23 mouse cellular contexts compared by ENCODE assay signal in the genomic region with DNA sequence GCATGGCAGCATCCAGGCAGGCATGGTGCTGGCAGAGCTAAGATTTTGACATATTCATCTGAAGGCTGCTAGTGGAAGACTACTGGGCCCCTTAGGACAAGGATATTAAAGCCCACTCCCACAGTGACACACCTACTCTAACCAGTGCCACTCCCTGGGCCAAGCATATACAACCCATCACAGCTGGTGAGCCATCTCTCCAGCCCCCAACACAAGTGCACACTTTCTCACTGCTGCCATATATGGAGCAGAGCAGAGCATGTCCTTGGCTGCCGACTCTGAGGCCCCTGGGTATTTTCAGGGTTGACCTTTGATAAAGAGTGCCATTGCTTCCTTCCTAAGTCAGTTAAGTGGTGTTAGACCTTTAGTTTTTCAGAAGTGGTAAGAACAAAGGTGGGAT. TPM values are rescaled to one million over a fixed set of nuclear protein-coding genes. Genes with fewer than 3 reads are reported as not detected.
DNase-seq lines count a peak whose midpoint lies in the region; ATAC-seq and TF ChIP-seq lines count a peak whose summit lies in the region.
"Had no signal": no experiment of that assay in that cellular context is flagged by ENCODE, and none has a peak within 500 bp of the region (broad histone marks: within the 10 kb centered on the region; RNA-seq: fewer than 3 reads in every experiment).

No protein-coding gene starts in this region.

- H3K36me3 ChIP-seq in heart, embryonic 12.5 days = peaks cover 28% of the 10 kb centered on the region
- 0 out of 2 replicates have a peak, but pooled peaks cover 12% of the 10 kb centered on the region for H3K36me3 ChIP-seq in kidney, postnatal 0 days (ENCODE audit: insufficient read depth, low read length)
- H3K36me3 ChIP-seq in stomach, embryonic 15.5 days = no peaks in the 10 kb centered on the region
- H3K36me3 ChIP-seq in stomach, postnatal 0 days (ENCODE audit: control insufficient read depth, insufficient read depth, low read length) = peaks cover 4% of the 10 kb centered on the region; the same call in 1 of the 2 replicates

- 14% methylated on average over 1 of the region's 1 CpGs for WGBS in heart, embryonic 12.5 days
- WGBS in kidney, postnatal 0 days = 47% methylated on average over 1 of the region's 1 CpGs
- WGBS in stomach, embryonic 15.5 days = 46% methylated on average over 1 of the region's 1 CpGs
- whole genome bisulfite sequencing in stomach, postnatal 0 days = 53% methylated on average over 1 of the region's 1 CpGs

- no peaks in the 10 kb centered on the region for H3K9me3 ChIP-seq in heart, embryonic 12.5 days (replicated peaks)
- H3K9me3 ChIP-seq in kidney, postnatal 0 days (replicated peaks; ENCODE audit: low read length) = no peaks in the 10 kb centered on the region
- H3K9me3 ChIP-seq in stomach, embryonic 15.5 days = no peaks in the 10 kb centered on the region
- no peaks in the 10 kb centered on the region for H3K9me3 ChIP-seq in stomach, postnatal 0 days (ENCODE audit: control insufficient read depth, low read length)
- H3K9me3 ChIP-seq: embryonic facial prominence, embryonic 12.5 days; forebrain, embryonic 15.5 days had no signal

- TF ChIP-seq EP300 in stomach, postnatal 0 days (optimal IDR thresholded peaks at IDR 0.05) = no peak

- no peaks in the 10 kb centered on the region for H3K27me3 ChIP-seq in heart, embryonic 12.5 days (replicated peaks)
- H3K27me3 ChIP-seq in kidney, postnatal 0 days (ENCODE audit: insufficient read depth, low read length) = no peaks in the 10 kb centered on the region
- no peaks in the 10 kb centered on the region for H3K27me3 ChIP-seq in stomach, embryonic 15.5 days (replicated peaks)
- H3K27me3 ChIP-seq in stomach, postnatal 0 days (ENCODE audit: control insufficient read depth, insufficient read depth, low read length) = no peaks in the 10 kb centered on the region
- H3K27me3 ChIP-seq: embryonic facial prominence, embryonic 12.5 days; forebrain, embryonic 15.5 days had no signal

- no peak for ATAC-seq in heart, embryonic 12.5 days (ENCODE audit: insufficient number of reproducible peaks, low FRiP score)
- ATAC-seq in kidney, postnatal 0 days (replicated peaks; ENCODE audit: low FRiP score, low read depth) = no peak
- ATAC-seq in stomach, embryonic 15.5 days (ENCODE audit: insufficient read depth, low FRiP score, low read depth) = no peak
- no peak for ATAC-seq in stomach, postnatal 0 days (ENCODE audit: low FRiP score, low TSS enrichment)
- ATAC-seq: forebrain, embryonic 15.5 days had no signal

- no peak overlapping the region for H3K9ac ChIP-seq in heart, embryonic 12.5 days
- H3K9ac ChIP-seq in kidney, postnatal 0 days (ENCODE audit: low read depth, low read length) = no peak overlapping the region; the same call in 1 of the 2 replicates
- no peak overlapping the region for H3K9ac ChIP-seq in stomach, embryonic 15.5 days
- H3K9ac ChIP-seq in stomach, postnatal 0 days (ENCODE audit: low read length) = no peak overlapping the region
- H3K9ac ChIP-seq: embryonic facial prominence, embryonic 12.5 days; forebrain, embryonic 15.5 days; liver, embryonic 14.5 days had no signal

- H3K27ac ChIP-seq in heart, embryonic 12.5 days (ENCODE audit: poor library complexity, severe bottlenecking) = peak overlapping the region; percentile 81; the same call in 1 of the 2 replicates
- peak overlapping the region; percentile 42; the same call in 1 of the 2 replicates for H3K27ac ChIP-seq in kidney, postnatal 0 days
- H3K27ac ChIP-seq in stomach, embryonic 15.5 days = 0 out of 2 replicates have a peak overlapping the region, but pooled peaks have one; percentile 17
- no peak overlapping the region for H3K27ac ChIP-seq in stomach, postnatal 0 days (replicated peaks)
- H3K27ac ChIP-seq: embryonic facial prominence, embryonic 12.5 days; forebrain, embryonic 15.5 days; liver, embryonic 14.5 days had no signal

- no peak overlapping the region for H3K4me3 ChIP-seq in heart, embryonic 12.5 days
- no peak overlapping the region for H3K4me3 ChIP-seq in kidney, postnatal 0 days (replicated peaks; ENCODE audit: low read depth, low read length)
- H3K4me3 ChIP-seq in stomach, embryonic 15.5 days (replicated peaks) = no peak overlapping the region
- H3K4me3 ChIP-seq in stomach, postnatal 0 days (ENCODE audit: low read depth, low read length) = no peak overlapping the region
- H3K4me3 ChIP-seq: embryonic facial prominence, embryonic 12.5 days; forebrain, embryonic 15.5 days had no signal

- H3K4me2 ChIP-seq in heart, embryonic 12.5 days = no peak overlapping the region
- no peak overlapping the region for H3K4me2 ChIP-seq in kidney, postnatal 0 days (ENCODE audit: low read length)
- H3K4me2 ChIP-seq in stomach, embryonic 15.5 days = no peak overlapping the region
- no peak overlapping the region for H3K4me2 ChIP-seq in stomach, postnatal 0 days (replicated peaks; ENCODE audit: low read depth)
- H3K4me2 ChIP-seq: embryonic facial prominence, embryonic 12.5 days; forebrain, embryonic 15.5 days had no signal

- TF ChIP-seq CTCF in kidney, postnatal 0 days (IDR thresholded peaks at IDR 0.05; ENCODE audit: low read depth) = no peak
- no peak for TF ChIP-seq CTCF in stomach, postnatal 0 days (IDR thresholded peaks at IDR 0.05; ENCODE audit: low read depth)

- peaks cover 31% of the 10 kb centered on the region for H3K4me1 ChIP-seq in heart, embryonic 12.5 days (replicated peaks)
- H3K4me1 ChIP-seq in kidney, postnatal 0 days (replicated peaks; ENCODE audit: insufficient read depth, low read length) = no peaks in the 10 kb centered on the region
- H3K4me1 ChIP-seq in stomach, embryonic 15.5 days = no peaks in the 10 kb centered on the region
- H3K4me1 ChIP-seq in stomach, postnatal 0 days (replicated peaks; ENCODE audit: control insufficient read depth, insufficient read depth) = no peaks in the 10 kb centered on the region; the same call in 1 of the 2 replicates
- H3K4me1 ChIP-seq: forebrain, embryonic 15.5 days had no signal

- peak; percentile 19 for DNase-seq in adrenal gland, adult 2 months
- no peak for DNase-seq in adrenal gland, postnatal 4 days (ENCODE audit: low spot score in 2 of 2)
- no peak for DNase-seq in heart, adult 8-10 months (ENCODE audit: low spot score)
- DNase-seq in kidney, postnatal 0 days (ENCODE audit: low spot score) = no peak
- DNase-seq in kidney, adult 9 months = no peak
- DNase-seq in stomach, postnatal 0 days (ENCODE audit: low spot score) = no peak
- DNase-seq: adrenal gland, adult 8-10 months; cerebellum, adult 9-11 months; gastrocnemius, postnatal 36 days; kidney, adult 11 months; kidney, postnatal 4 days; right cerebral cortex, postnatal 25 days; thymus, postnatal 36 days had no signal

RNA-seq across cellular contexts. Expression of gene Akip1, which starts 6.6 kb away (rescaled TPM):
- 10 to 100 TPM; 22.1 to 26.9 TPM for total RNA-seq in adrenal gland, adult 2 months (2021)
- 5.5 and 6.0 TPM in 2 replicates for polyA plus RNA-seq in adrenal gland, adult 2 months (2012; rRNA removed)
- total RNA-seq in adrenal gland, postnatal 4 days (2021) = 10 to 100 TPM; 33.3 to 34.0 TPM
- 26.0 and 28.1 TPM in 2 replicates for polyA plus RNA-seq in heart, embryonic 12.5 days (2016; fragmentation: Nextera tagmentation; extraction: Ambion mirVana)
- total RNA-seq in heart, adult 8-10 months (2022) = 10 to 100 TPM; 13.7 to 17.8 (median 16.3) TPM
- 33.1 and 33.6 TPM in 2 replicates for polyA plus RNA-seq in kidney, postnatal 0 days (2015; fragmentation: Nextera tagmentation; extraction: Ambion mirVana)
- polyA plus RNA-seq in stomach, embryonic 15.5 days (2015; fragmentation: Nextera tagmentation; extraction: Ambion mirVana) = 38.3 and 40.6 TPM in 2 replicates
- polyA plus RNA-seq in stomach, postnatal 0 days (2015; fragmentation: Nextera tagmentation; extraction: Ambion mirVana) = 36.8 and 38.6 TPM in 2 replicates

RNA-seq across cellular contexts. Expression of gene St5, which starts 6.7 kb away (rescaled TPM):
- 10 to 100 TPM; 34.7 to 51.5 TPM for total RNA-seq in adrenal gland, adult 2 months (2021)
- 18.9 and 19.2 TPM in 2 replicates for polyA plus RNA-seq in adrenal gland, adult 2 months (2012; rRNA removed)
- total RNA-seq in adrenal gland, postnatal 4 days (2021) = 10 to 100 TPM; 54.1 to 57.6 TPM
- polyA plus RNA-seq in heart, embryonic 12.5 days (2016; fragmentation: Nextera tagmentation; extraction: Ambion mirVana) = 40.5 and 41.0 TPM in 2 replicates
- total RNA-seq in heart, adult 8-10 months (2022) = 10 to 100 TPM; 21.3 to 28.7 (median 22.7) TPM
- 40.3 and 42.2 TPM in 2 replicates for polyA plus RNA-seq in kidney, postnatal 0 days (2015; fragmentation: Nextera tagmentation; extraction: Ambion mirVana)
- polyA plus RNA-seq in stomach, embryonic 15.5 days (2015; fragmentation: Nextera tagmentation; extraction: Ambion mirVana) = 58.7 and 71.6 TPM in 2 replicates
- 35.3 and 35.6 TPM in 2 replicates for polyA plus RNA-seq in stomach, postnatal 0 days (2015; fragmentation: Nextera tagmentation; extraction: Ambion mirVana)

RNA-seq across cellular contexts. Expression of gene BC051019, which starts 13.6 kb away (rescaled TPM):
- not detected for total RNA-seq in adrenal gland, adult 2 months (2021)
- not detected in 2 replicates for polyA plus RNA-seq in adrenal gland, adult 2 months (2012; rRNA removed)
- total RNA-seq in adrenal gland, postnatal 4 days (2021) = not detected
- polyA plus RNA-seq in heart, embryonic 12.5 days (2016; fragmentation: Nextera tagmentation; extraction: Ambion mirVana) = not detected in 2 replicates
- total RNA-seq in heart, adult 8-10 months (2022) = not detected
- polyA plus RNA-seq in kidney, postnatal 0 days (2015; fragmentation: Nextera tagmentation; extraction: Ambion mirVana) = not detected in 2 replicates
- 0.21 and 0.33 TPM in 2 replicates for polyA plus RNA-seq in stomach, embryonic 15.5 days (2015; fragmentation: Nextera tagmentation; extraction: Ambion mirVana)
- polyA plus RNA-seq in stomach, postnatal 0 days (2015; fragmentation: Nextera tagmentation; extraction: Ambion mirVana) = 0.17 and 0.25 TPM in 2 replicates
- total RNA-seq: gastrocnemius, postnatal 36 days; megakaryocyte-erythroid progenitor cell, adult 5-6 weeks had no signal

RNA-seq across cellular contexts. Expression of gene Ascl3, which starts 21.5 kb away (rescaled TPM):
- not detected for total RNA-seq in adrenal gland, adult 2 months (2021)
- 0.63 and 1.4 TPM in 2 replicates for polyA plus RNA-seq in adrenal gland, adult 2 months (2012; rRNA removed)
- not detected for total RNA-seq in adrenal gland, postnatal 4 days (2021)
- polyA plus RNA-seq in heart, embryonic 12.5 days (2016; fragmentation: Nextera tagmentation; extraction: Ambion mirVana) = not detected in 2 replicates
- not detected for total RNA-seq in heart, adult 8-10 months (2022)
- polyA plus RNA-seq in kidney, postnatal 0 days (2015; fragmentation: Nextera tagmentation; extraction: Ambion mirVana) = 0.61 and 0.68 TPM in 2 replicates
- 0.33 TPM in 1 of 2 replicates, not detected in the other for polyA plus RNA-seq in stomach, embryonic 15.5 days (2015; fragmentation: Nextera tagmentation; extraction: Ambion mirVana)
- 0.39 and 0.56 TPM in 2 replicates for polyA plus RNA-seq in stomach, postnatal 0 days (2015; fragmentation: Nextera tagmentation; extraction: Ambion mirVana)
- total RNA-seq: gastrocnemius, postnatal 36 days; layer of hippocampus, postnatal 14 days; megakaryocyte-erythroid progenitor cell, adult 5-6 weeks; midbrain, postnatal 0 days had no signal
- polyA plus RNA-seq: embryonic facial prominence, embryonic 12.5 days; forebrain, embryonic 15.5 days; hindbrain, embryonic 11.5 days; limb, embryonic 14.5 days; liver, embryonic 14.5 days had no signal

RNA-seq across cellular contexts. Expression of gene Tmem9b, which starts 42.6 kb away (rescaled TPM):
- 10 to 100 TPM; 41.5 to 51.5 TPM for total RNA-seq in adrenal gland, adult 2 months (2021)
- polyA plus RNA-seq in adrenal gland, adult 2 months (2012; rRNA removed) = 17.5 and 17.6 TPM in 2 replicates
- 10 to 100 TPM; 34.8 to 36.9 TPM for total RNA-seq in adrenal gland, postnatal 4 days (2021)
- polyA plus RNA-seq in heart, embryonic 12.5 days (2016; fragmentation: Nextera tagmentation; extraction: Ambion mirVana) = 54.1 and 56.4 TPM in 2 replicates
- total RNA-seq in heart, adult 8-10 months (2022) = 10 to 100 TPM; 30.1 to 35.1 (median 31.0) TPM
- polyA plus RNA-seq in kidney, postnatal 0 days (2015; fragmentation: Nextera tagmentation; extraction: Ambion mirVana) = 94.9 and 95.7 TPM in 2 replicates
- polyA plus RNA-seq in stomach, embryonic 15.5 days (2015; fragmentation: Nextera tagmentation; extraction: Ambion mirVana) = 64.8 and 66.2 TPM in 2 replicates
- polyA plus RNA-seq in stomach, postnatal 0 days (2015; fragmentation: Nextera tagmentation; extraction: Ambion mirVana) = 103 and 106 TPM in 2 replicates
